Mouse (Mus musculus): ENCODE data around the gene D17Wsu92e.

GRCm38 (mm10) chr17:27734344-27735073 lies 85.9 kb downstream of the D17Wsu92e start:
- TF ChIP-seq POLR2A (IDR thresholded peaks at IDR 0.05; ENCODE audit: borderline replicate concordance, control insufficient read depth, low read depth, low read length): no peak
- no peak for TF ChIP-seq CTCF (IDR thresholded peaks at IDR 0.05; ENCODE audit: control insufficient read depth, insufficient read depth, low read length)

All from bone marrow, adult 2 months (tissue).